Mouse (Mus musculus) CD4-positive, CD25-positive, alpha-beta regulatory T cell, adult 9 weeks (primary cell): Measurements from ENCODE around the gene BC005537. TPM values are rescaled to one million over a fixed set of nuclear protein-coding genes. Genes with fewer than 3 reads are reported as not detected.

Source experiments
- polyA plus RNA-seq: library from polyadenylated mRNA; unstranded; fragments of 100-300 nt; shearing (Covaris generic); gene quantifications from one replicate; pipeline ENCODE4 v1.2.1, GENCODE M21; 2017

BC005537 gene
- 10.6 TPM for polyA plus RNA-seq

DNA sequence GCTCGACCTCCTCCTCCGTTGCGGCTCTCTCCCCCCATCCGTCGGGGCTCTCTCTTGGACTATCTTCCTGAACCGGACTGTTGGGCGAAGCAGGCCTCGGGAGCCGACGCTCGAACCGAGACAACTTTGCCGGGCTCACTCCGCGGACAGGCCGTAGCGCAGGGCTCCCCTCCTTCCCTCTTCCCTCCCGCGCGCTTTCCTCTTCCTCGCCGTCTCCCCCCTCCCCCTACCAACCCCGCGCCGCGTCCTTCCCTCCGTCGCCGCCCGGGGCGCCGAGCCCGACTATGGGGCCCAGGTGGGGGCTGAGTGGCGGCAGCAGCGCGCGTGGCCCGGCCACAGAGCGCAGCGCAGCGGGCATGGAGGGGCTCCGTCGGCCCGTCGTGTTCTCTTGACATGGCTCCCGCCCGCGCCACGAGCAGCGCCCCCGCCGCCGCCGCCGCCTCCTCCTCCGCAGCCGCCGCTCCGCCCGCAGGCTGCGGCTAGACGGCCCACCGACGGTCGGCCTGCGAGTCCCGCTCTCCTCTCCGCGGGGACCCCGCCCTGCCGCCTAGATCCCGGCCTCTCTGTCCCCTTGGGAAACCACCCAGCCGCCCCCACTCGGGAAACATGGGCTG is at the start of gene BC005537:
Gene BC005537 (plus strand): TSS at position 350 of the 614 bp plus-strand sequence.

DNA sequence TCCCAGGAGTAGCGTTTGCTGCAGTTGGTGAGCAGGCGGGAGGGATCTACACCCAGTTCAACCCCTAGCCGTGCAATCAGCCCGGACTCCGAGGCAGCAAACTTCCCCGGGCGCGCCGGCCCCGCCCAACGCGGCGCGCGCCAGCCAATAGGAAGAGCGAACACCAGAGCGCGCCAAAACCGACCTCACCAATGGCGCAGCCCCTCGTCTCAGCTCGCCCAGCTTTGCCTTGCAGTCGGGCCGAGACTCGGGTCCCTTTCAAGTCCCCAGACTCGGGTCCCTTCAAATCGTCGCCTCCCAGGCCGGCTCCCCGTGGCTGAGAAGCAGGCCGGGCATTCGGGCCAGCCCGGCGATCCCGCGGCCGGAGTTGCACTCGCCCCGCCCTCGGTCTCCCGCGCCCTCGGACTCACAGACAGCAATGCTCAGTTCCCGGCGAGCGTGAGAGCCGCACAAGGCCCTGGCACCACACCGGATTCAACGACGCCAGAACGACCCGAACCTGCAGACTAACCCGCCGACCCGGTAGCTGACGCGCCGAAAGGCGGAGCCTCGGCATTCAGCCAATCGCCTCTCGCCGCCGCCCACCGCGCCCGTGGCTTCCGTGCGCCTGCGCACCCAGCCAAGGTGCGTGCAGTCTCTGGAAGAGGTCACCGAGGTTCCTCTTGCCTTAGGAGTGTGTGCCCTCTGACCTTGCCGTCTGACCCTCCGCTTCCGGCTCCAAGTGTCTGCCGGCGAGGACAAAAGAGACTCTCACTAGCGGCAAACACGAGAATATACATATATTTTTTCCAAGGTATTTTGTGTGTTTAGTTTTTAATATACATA is 39.8 kb upstream of the BC005537 start, which contains the start of gene Gmnn:
Gene Gmnn (minus strand): TSS at position 521 of the 825 bp plus-strand sequence.

DNA sequence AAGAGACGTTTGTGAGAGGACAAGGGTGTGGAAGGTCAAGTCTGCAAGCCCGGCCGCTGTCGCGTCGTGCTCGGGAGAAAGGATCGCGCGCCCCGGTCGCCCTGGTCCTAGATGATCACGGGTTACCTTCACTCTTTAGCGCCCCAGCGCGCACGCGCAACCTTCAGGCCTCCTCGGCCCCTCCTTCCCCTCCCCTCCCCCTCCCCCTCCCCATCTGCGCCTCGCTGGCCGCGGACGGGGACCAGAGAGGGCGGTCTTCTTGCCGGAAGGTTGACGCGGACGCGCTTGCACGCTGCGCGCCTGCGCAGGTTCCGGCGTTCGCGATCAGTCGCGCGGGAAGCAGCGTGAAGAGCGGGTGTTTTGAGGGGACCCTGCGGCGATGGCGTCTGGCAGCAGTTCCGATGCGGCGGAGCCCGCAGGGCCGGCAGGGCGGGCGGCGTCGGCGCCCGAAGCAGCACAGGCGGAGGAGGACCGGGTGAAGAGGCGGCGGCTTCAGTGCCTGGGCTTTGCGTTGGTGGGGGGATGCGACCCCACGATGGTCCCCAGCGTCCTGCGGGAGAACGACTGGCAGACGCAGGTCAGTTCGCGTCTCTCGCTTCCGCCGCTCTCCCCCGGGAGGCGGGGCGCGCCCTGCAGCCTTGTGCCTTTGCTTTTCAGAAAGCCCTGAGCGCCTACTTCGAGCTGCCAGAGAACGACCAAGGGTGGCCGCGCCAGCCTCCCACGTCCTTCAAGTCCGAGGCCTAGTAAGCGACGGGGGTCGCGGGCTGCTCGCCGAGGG is 30.1 kb downstream of the BC005537 start, which contains the start of the genes Acot13 and Tdp2:
Gene Acot13 (minus strand): TSS at position 188 of the 778 bp plus-strand sequence.
Gene Tdp2 (plus strand): TSS at position 327 of the 778 bp plus-strand sequence.

DNA sequence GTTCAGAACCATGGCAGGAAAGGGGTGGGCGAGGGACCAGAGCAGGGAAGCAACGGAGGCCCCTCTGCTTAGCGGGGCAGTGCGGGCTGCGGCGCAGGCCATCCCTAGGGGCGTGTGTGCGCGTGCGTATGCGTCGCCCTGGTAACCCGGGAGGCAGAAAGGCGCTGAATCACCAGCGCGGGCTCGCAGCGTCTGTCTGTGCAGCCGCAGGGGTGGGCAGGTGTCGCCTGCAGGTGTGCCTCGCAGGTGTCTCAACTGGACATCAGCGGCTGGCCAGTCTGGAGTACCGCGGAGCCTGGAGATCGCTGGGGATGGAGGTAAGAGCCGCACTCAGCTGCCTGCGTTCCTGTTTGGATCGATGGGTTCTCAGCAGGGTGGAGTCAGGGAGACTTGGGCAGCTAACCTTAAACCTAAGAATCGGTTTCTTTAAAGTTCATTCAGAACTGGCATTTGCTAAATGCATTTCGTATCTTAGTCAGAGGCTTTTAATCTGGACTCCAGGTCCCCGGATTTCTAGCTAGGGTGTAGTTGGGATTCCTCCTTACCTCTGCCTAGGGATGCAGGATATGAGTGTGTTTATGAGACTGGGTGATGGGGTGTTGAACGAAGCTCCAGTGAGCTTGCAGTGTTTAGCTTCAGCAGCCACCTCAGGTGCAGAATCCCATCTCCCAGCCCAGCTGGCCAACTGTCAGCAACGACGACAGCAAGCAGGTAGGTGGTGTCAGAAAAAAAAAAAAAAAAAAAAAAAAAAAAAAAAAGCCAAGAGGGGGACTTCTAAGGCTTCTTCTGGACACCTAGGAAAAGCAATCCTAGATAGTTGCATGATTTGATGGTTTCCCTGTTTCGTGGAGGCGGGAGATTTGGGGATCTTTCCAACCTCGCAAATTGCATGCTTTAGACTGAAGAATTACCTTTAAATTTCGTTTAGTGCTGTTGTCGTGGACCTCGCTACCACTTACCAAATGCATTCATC is 43.8 kb downstream of the BC005537 start, which contains the start of gene D130043K22Rik:
Gene D130043K22Rik (plus strand): TSS at position 153 of the 973 bp plus-strand sequence.

Other genes with a start within 250 kb of the BC005537 start
- 415 TPM for gene Ripor2, start 219.5 kb upstream of the BC005537 start, polyA plus RNA-seq
- gene Armh2, start 60.4 kb upstream of the BC005537 start, polyA plus RNA-seq, result 0.55 TPM
- gene Gmnn, start 39.7 kb upstream of the BC005537 start, polyA plus RNA-seq, result 30.5 TPM
- 101 TPM for gene Acot13, start 29.9 kb downstream of the BC005537 start, polyA plus RNA-seq
- gene Tdp2, start 30.0 kb downstream of the BC005537 start, polyA plus RNA-seq, result 26.3 TPM
- gene D130043K22Rik, start 43.5 kb downstream of the BC005537 start, polyA plus RNA-seq, result 0.37 TPM
- gene Aldh5a1, start 136.0 kb downstream of the BC005537 start, polyA plus RNA-seq, result 0.25 TPM
- 6.0 TPM for gene Gpld1, start 141.5 kb downstream of the BC005537 start, polyA plus RNA-seq
- gene Mrs2, start 218.7 kb downstream of the BC005537 start, polyA plus RNA-seq, result 3.1 TPM